Mouse (Mus musculus) brain, adult 2 months (tissue): ENCODE results near the gene Psma7.

Experiments used
- DNase-seq: peaks from one replicate; pipeline ENCODE4 v3.0.0; 2011; ENCODE audit warnings: low read depth, low spot score

Psma7 gene

DNA sequence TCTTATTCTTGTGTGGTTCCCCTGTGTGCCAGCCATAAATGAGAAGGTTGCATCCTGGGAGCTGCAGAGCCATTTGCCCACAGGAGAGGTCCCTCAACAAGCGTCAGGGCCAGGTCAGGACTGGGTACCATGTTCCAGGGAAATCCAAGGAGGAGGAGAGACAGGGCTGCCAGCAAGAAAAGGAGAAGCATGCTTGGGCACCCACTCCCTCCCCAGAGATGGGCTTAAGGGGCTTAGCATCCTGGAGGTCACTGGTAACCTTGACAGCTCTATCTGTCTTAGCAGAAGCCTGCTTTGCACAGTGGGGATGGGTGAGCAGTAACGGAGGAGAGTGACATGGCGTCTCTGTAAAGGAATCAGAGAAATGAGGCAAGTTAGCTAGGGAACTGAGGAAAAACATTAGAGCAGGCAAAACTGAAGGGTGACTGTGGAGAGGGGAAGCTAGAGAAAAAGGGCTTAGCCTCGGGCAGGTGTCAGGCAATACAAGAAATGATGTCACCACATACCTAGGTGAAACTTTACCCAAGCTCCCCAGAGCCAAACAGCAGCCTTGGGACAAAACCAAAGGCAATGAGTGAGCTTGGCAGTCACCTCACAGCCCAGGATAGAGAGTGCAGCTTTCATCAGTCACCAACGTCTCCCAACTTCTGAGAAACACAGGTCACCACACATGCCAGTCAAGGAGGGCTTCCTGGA is 36.4 kb downstream of the Psma7 start:
- DNase-seq, result no peak

DNA sequence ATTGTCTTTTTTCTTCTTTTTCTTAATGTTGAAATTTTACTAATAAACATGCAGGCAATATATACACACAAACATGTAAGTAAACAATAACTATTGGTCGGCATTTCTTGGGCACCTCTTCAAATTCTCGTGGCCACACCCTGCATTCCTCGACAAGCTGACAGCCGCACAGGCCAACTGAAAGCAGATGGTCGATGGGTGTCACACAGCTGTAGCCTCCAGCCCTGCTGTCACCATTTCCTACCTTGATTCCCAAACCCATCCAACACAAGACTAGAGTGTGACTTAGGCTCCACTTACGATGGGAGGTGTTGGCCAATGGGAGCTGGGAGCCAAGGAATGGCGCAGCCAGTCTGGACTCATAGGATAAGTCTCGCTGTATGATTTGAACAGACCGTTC is 40.6 kb downstream of the Psma7 start:
- no peak for DNase-seq

DNA sequence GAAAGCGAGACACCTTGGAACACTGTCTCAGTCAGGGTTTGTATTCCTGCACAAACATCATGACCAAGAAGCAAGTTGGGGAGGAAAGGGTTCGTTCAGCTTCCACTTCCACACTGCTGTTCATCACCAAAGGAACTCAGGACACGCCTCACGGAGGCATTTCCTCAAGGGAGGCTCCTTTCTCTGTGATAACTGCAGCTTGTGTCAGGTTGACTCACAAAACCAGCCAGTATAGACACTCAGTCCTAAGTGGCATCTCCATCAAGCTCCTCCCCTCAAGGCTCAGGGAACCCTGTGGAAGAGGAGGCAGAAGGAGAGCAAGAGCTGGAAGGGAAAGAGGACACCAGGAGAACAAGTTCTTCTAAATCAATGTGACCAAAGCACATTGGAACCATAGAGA is 43.8 kb downstream of the Psma7 start:
- no peak for DNase-seq

DNA sequence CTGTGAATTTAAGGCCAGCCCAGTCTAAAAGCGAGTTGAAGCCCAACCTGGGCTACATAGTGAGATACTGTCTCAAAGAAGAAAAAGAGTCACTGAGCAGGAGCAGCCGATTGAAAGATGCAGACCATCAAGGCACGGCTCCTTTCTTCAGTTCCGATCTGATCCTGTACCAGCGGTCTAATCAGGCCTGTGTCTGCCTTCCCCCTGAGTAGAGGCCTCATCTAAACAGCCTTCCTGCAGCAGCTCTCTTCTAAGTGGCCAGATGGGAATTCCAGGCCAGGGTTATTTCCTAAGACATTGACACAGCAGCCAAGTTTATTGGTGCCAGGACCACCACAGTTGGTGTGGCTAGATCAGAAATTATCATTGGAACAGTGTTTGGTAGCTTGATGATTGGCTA is 49.2 kb downstream of the Psma7 start:
- DNase-seq, result no peak

DNA sequence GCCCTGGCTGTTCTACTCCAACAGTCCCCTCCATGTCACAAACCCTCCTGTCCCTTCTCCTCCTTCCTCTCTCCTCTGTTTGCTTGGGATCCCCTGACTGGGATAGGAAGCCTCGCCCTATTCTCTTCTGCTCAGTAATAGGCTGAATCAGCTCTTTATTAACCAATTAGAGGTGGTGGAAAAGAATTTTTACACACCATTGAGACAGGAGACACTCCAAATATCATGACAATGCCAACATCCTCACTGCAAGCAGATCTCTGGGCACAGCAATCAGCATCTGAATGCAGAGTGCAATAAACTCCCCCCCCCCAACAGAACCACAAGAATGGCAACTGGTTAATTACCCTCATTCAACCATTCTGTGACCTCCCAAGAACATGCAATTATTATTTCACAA is 53.1 kb downstream of the Psma7 start:
- no peak for DNase-seq

DNA sequence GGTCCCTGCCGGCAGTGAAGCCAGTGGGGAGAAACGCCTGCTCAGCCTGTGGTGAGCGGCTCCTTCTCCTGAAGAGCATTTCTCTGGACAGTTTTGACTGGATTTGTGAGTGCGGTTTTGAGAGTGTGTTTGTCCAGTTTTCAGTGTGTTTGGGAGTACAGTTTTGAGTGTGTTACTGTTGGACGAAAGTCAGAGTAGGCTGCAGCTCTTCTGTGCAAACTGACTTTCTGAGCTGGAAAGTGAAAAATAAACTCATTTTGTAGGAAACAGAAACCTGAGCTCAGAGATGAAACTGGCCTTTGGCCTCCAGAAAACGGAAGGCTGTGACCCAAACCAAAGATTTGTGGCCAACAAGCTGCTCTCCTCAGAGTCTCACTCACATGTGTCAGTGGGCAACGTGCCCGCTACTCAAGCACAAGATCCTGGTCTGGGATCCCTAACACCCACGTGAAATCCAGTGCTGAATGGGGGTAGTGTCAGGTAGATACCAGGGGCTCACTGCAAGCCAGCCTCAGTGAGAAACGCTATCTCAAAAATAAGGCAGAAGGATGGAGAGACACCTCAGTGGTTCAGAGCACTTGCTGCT is 55.7 kb downstream of the Psma7 start:
- DNase-seq, result no peak
